Mouse (Mus musculus) neural tube, embryonic 15.5 days (tissue): ENCODE measurements around the gene Fkbp1a. TPM values are rescaled to one million over a fixed set of nuclear protein-coding genes. Genes with fewer than 3 reads are reported as not detected.

ENCODE experiments used
- ATAC-seq: fragments of 200-750 bp; cut with Nextera tagmentation; 2 replicates; pipeline ENCODE4 v1.8.0; 2017; ENCODE audit warnings: mild to moderate bottlenecking, moderate TSS enrichment, moderate library complexity; ENCODE audit not compliant: low FRiP score
- H3K27ac ChIP-seq: fragments of 300-500 bp; sonication (generic); replicated peaks from 2 replicates; pipeline ENCODE4 v1.5.1; 2015; ENCODE audit warnings: mild to moderate bottlenecking, inconsistent platforms
- H3K27me3 ChIP-seq: fragments of 300-500 bp; sonication (generic); replicated peaks from 2 replicates; pipeline ENCODE4 v1.6.1; 2015; ENCODE audit warnings: inconsistent platforms
- H3K36me3 ChIP-seq: fragments of 300-500 bp; sonication (generic); 2 replicates; pipeline ENCODE4 v1.6.1; 2015; ENCODE audit warnings: inconsistent platforms
- H3K4me1 ChIP-seq: fragments of 300-500 bp; sonication (generic); 2 replicates; pipeline ENCODE4 v1.6.1; 2015; ENCODE audit warnings: inconsistent platforms
- H3K4me2 ChIP-seq: fragments of 300-500 bp; sonication (generic); 2 replicates; pipeline ENCODE4 v1.6.1; 2015; ENCODE audit warnings: inconsistent platforms, mild to moderate bottlenecking, moderate library complexity
- H3K4me3 ChIP-seq: fragments of 300-500 bp; sonication (generic); replicated peaks from 2 replicates; pipeline ENCODE4 v1.5.1; 2015; ENCODE audit warnings: mild to moderate bottlenecking, inconsistent platforms
- H3K9ac ChIP-seq: fragments of 300-500 bp; sonication (generic); replicated peaks from 2 replicates; pipeline ENCODE4 v1.6.1; 2015; ENCODE audit warnings: mild to moderate bottlenecking, inconsistent platforms
- H3K9me3 ChIP-seq: fragments of 300-500 bp; sonication (generic); replicated peaks from 2 replicates; pipeline ENCODE4 v1.6.1; 2016; ENCODE audit warnings: inconsistent platforms
- WGBS: fragments of 180-500 bp; shearing (Covaris S2); methylation state at CpG from one replicate; pipeline ENCODE4 v1.1.7; 2015; ENCODE audit warnings: mixed read lengths; 5-methylcytosine and 5-hydroxymethylcytosine counted together
- polyA plus RNA-seq: library from polyadenylated mRNA; unstranded; fragments of >200 nt; fragmentation: Nextera tagmentation; extraction: Ambion mirVana; gene quantifications from 2 replicates; pipeline ENCODE4 v1.2.1, GENCODE M21; 2015

Fkbp1a gene
- polyA plus RNA-seq: 644 and 655 TPM in 2 replicates

DNA sequence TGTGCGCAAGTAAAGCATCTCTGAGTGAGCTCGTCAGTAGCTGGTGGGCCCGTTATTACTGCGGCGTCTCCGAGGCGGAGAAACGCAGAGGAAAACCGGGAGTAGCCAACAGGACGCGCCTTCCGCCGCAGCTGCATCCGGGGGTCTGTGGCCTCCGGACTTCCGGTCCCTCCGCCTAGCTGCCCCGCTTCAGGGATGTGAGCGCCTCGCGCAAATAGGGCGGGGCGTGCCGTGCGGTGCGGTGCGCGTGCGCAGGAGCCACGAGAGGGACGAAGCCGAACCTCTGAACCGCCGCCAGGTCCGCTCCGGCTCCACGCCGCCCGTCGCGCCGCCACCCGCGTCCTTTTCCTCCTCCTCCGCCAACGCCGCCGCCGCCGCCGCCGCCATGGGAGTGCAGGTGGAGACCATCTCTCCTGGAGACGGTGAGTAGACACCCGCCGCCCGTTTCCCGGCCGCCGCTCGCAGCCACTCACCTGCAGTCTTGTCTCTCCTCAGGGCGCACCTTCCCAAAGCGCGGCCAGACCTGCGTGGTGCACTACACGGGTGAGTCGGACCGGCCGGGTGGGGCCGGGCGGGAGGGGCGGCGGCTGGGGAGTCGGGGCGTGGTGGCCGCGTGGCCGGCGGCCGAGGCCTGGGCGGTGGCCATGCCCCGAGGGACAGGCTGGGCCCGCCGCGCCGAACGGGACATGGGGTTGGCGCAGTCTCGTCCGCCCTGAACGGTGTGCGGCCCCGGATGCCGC lies at the start of gene Fkbp1a:
TSS of gene Fkbp1a (plus strand) at position 161 of the 740 bp plus-strand sequence.
- Histone ChIP-seq H3K4me3 (peak within 1 kb of the TSS; percentile 98), H3K9me3 (no peaks in the 10 kb centered on the region), H3K9ac (peak within 1 kb of the TSS; percentile 97), H3K4me1 (peaks cover 46% of the 10 kb centered on the region), H3K27me3 (no peaks in the 10 kb centered on the region), H3K27ac (peak within 1 kb of the TSS; percentile 90), H3K4me2 (peak within 1 kb of the TSS; percentile 71), H3K36me3 (peaks cover 26% of the 10 kb centered on the region)
- under 1% methylated on average over 88 of the region's 93 CpGs for WGBS
- peak; percentile 98 for ATAC-seq

DNA sequence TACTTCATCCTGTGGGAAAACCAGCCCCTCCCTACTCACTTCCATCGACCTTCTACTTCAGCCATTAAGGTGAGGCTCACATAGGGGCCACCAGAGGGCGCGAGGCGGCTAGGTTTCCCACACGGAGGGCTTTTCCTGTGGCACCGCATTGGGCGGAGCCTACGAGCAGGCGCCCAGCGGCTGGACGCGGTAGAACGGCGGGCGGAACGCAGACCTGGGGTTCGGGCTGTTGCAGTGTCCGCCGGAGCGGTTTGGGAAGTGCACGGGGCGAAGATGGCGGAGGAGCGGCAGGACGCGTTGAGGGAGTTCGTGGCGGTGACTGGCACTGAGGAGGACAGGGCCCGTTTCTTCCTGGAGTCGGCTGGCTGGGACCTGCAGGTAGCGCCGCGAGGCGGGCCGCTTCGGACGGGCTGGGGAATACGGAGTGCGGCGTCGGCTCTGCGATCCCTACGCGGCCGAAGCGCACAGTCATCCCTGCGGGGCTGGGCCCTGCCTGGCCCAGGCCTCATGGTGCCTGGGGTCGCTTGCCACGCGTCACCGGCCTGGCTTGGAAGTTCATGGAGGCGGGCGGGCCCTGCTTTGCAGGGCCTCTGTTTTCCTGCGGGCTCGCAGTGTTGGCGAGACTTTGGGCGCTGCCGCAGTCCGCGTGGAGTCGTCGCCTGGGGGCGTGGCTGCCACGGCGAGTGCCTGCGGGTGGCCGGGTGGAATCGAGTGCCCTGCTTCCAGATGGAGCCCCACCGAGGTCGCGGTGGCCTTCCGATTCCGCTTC lies 48.1 kb upstream of the Fkbp1a start, which contains the start of gene Nsfl1c:
TSS of gene Nsfl1c (plus strand) at position 148 of the 769 bp plus-strand sequence.
- Histone ChIP-seq H3K27me3 (no peaks in the 10 kb centered on the region), H3K9me3 (no peaks in the 10 kb centered on the region), H3K4me1 (peaks cover 34% of the 10 kb centered on the region), H3K36me3 (0 out of 2 replicates have a peak, but pooled peaks cover 12% of the 10 kb centered on the region), H3K4me3 (peak within 1 kb of the TSS; percentile 95), H3K27ac (peak within 1 kb of the TSS; percentile 79), H3K4me2 (peak within 1 kb of the TSS; percentile 85), H3K9ac (peak within 1 kb of the TSS; percentile 89)
- ATAC-seq: peak; percentile 100
- WGBS: 1% methylated on average over 60 of the region's 73 CpGs

DNA sequence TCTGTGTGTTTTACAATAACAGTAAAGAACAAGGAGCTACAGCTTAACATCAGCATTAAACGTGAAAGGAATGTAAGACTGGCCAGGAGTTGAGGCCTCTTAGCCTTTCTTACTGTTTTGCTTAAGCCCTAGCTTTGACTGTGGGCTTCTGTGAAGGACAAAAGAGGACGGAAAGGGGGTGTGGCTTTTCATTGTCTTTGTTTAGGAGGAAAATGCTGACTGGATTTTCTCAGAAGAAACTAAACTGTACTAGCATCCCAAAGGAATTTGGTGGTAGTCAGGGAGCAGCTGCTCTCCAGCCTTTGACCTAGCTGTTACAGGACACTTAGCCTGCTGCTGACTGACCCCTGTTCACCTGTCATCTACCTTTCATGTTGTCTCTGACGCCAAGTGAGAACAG lies 43.9 kb upstream of the Fkbp1a start:
- H3K4me2 ChIP-seq: no peak overlapping the region
- H3K9ac ChIP-seq: no peak overlapping the region
- H3K4me3 ChIP-seq: no peak overlapping the region
- H3K9me3 ChIP-seq: no peaks in the 10 kb centered on the region
- ATAC-seq: no peak
- H3K27ac ChIP-seq: no peak overlapping the region
- no peaks in the 10 kb centered on the region for H3K27me3 ChIP-seq
- H3K36me3 ChIP-seq: peaks cover 48% of the 10 kb centered on the region
- 48% methylated on average over 3 of the region's 3 CpGs for WGBS
- peaks cover 34% of the 10 kb centered on the region for H3K4me1 ChIP-seq

DNA sequence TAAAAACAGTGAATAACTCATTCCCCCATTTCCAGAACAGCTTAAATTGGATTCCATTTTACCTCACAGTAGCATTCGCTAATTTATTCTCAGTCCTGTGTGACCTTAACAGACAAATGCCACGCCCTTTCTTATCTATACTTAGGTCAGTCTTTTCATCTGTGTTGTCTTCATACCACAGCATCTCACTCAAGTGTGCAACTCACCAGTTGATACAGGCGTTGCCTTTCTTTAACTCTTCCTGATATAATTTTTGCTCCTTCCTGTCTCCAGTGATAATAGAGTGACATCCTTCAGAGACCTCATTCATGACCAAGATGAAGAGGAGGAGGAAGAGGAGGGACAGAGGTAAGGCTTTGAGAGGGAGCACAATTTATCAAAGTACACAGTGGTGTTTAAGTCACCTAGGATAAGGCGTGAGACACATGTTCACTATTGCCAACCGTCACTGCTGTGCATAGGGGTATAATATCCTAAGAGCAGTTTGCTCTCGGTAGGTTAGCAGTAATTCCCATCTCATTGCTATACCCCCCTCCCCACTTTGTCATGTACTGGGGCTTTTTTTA lies 41.8 kb upstream of the Fkbp1a start:
- H3K4me3 ChIP-seq: no peak overlapping the region
- no peaks in the 10 kb centered on the region for H3K9me3 ChIP-seq
- H3K27me3 ChIP-seq: no peaks in the 10 kb centered on the region
- WGBS: 96% methylated on average over 6 of the region's 6 CpGs
- no peak overlapping the region for H3K9ac ChIP-seq
- H3K4me1 ChIP-seq: peaks cover 25% of the 10 kb centered on the region
- no peak for ATAC-seq
- H3K36me3 ChIP-seq: peaks cover 67% of the 10 kb centered on the region
- H3K4me2 ChIP-seq: no peak overlapping the region
- no peak overlapping the region for H3K27ac ChIP-seq

DNA sequence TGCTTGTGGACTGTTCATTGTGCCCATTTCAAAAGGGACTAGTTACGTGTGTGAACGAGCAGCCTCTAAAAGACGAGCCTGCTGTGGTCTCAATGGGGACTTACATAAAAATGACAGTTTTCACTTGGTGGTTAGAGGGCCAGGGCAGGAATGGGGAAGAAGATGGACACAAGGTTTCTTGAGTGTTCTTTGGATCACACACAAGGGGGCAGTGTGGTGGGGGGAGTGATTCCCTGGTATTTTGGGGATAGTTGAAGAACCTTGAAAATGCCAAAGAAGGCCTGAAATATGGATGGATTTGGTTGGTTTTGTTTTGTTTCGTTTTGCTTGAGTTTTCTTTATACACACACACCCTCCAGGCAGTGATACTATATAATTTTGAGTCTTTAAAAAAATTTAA lies 38.1 kb upstream of the Fkbp1a start:
- Histone ChIP-seq H3K4me3 (no peak overlapping the region), H3K36me3 (peaks cover 88% of the 10 kb centered on the region), H3K27ac (no peak overlapping the region), H3K9ac (no peak overlapping the region), H3K4me2 (no peak overlapping the region), H3K27me3 (no peaks in the 10 kb centered on the region), H3K4me1 (no peaks in the 10 kb centered on the region), H3K9me3 (no peaks in the 10 kb centered on the region)
- no peak for ATAC-seq
- WGBS: 80% methylated on average over 4 of the region's 4 CpGs

DNA sequence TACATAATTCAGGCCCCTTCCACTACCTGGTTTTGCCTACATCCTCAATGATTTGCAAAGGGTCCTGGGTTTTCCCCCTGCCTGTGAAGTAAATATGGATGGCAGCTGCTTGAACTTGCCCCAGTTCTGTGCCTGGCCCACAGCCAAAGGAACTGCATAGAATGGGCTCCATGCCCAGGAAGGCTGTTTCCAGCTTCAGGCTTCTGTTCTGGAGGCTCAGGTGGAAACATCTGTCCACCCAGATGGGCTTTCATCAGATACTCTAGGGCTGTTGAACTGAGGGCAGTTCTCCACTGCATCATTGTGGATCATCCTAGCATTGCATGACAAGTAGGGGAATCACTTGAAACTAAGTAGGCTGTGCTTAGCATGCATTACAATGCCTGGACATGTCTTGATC lies 30.1 kb upstream of the Fkbp1a start:
- Histone ChIP-seq H3K36me3 (peaks cover 81% of the 10 kb centered on the region), H3K9ac (no peak overlapping the region), H3K27me3 (no peaks in the 10 kb centered on the region), H3K4me3 (no peak overlapping the region), H3K9me3 (no peaks in the 10 kb centered on the region), H3K4me2 (no peak overlapping the region), H3K27ac (no peak overlapping the region), H3K4me1 (peaks cover 10% of the 10 kb centered on the region)
- no peak for ATAC-seq

DNA sequence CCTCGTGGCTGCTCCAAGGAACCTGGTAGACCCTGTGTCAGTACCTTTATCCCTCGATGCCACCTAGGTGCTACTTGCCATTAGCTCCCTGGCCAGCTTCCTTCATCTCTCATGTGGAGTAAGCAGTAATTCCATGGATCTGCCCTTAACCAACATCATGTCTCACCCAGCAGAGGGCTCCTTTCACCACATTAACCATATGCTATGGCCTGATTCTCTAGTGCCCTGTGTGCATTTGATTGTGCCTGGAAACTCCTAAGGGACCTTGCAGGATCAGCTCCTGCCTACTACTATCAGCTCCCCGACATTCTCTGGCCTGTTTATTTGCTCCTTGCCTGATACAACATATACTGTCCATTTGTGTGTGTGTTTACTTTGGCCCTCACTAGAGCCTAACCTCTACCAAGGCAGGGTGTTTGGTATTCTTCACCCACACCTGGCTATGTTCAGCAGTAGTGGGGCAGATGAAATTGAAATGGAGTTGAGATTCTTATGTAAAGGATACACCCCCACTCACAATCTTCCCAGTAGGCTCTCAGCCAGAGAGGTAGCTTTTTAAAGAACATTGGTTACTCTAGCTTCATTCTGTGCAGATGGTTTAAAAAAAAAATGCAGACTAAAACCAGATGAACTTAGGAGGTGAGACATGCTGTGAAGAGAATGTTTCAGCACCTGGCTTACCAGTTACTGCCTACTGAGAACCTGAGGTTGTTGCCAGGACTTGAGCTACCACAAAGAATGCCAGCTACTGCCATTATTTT lies 28.6 kb upstream of the Fkbp1a start:
- H3K9me3 ChIP-seq: no peaks in the 10 kb centered on the region
- ATAC-seq: no peak; the same call in 1 of the 2 replicates
- H3K4me1 ChIP-seq: peaks cover 10% of the 10 kb centered on the region
- no peak overlapping the region for H3K27ac ChIP-seq
- no peak overlapping the region for H3K9ac ChIP-seq
- H3K36me3 ChIP-seq: peaks cover 69% of the 10 kb centered on the region
- H3K4me3 ChIP-seq: no peak overlapping the region
- no peak overlapping the region for H3K4me2 ChIP-seq
- WGBS: 87% methylated on average over 3 of the region's 3 CpGs
- H3K27me3 ChIP-seq: no peaks in the 10 kb centered on the region

DNA sequence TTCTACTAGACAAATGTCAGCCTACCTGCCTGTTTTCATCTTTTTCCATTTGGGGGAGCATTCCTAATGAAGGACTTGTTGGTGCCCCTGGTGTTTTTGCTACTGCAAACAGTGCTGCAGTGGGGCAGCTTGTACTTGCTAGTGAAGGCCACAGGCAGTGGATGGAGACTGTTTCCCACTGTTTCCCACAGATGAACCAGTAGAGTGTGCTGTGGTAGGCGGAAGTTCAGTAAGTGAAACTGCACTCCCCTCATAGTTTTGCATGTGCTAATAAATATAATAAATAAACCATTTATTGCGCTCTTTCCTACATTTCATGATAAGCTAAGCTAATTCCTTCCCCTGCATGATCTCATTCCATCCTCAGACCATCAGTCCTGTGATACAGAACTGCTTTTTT lies 23.3 kb upstream of the Fkbp1a start:
- no peak overlapping the region for H3K4me3 ChIP-seq
- peaks cover 44% of the 10 kb centered on the region for H3K36me3 ChIP-seq
- H3K9me3 ChIP-seq: no peaks in the 10 kb centered on the region
- no peak overlapping the region for H3K27ac ChIP-seq
- 96% methylated on average over 2 of the region's 2 CpGs for WGBS
- no peaks in the 10 kb centered on the region for H3K4me1 ChIP-seq
- ATAC-seq: no peak
- H3K4me2 ChIP-seq: no peak overlapping the region
- no peak overlapping the region for H3K9ac ChIP-seq
- no peaks in the 10 kb centered on the region for H3K27me3 ChIP-seq

DNA sequence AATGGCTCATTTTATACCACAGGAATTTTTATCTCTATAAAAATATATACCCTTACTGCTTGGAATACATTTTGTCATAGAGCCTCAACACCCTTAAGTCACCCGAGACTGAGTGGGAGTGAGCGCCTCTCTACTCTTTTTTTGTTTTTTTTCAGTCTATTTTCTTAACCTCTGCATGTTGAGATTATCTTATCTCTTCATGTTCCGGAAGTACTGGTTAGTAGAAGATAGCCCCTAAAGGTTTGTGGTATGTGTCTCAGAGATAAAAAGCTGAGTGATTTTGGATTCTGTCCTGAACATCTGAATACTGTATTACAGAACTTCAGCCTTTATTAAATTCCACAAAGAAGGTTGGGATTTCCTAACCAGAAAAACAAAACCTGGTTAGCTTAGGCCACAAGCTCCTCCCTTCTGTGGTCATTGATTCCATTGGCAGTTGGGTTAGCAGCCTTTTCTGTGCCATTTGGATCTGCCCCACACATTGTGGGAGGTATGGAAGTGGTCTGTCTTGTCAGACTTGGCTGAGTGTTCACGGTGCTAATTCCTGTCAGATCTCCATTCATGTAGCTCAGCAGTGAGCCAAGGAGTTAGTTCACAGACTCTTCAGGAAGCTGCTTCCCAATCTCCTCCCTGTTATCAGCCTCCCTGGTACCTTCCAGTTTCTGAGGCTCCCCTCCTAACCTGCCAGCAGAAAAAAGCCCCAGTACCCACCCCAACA lies 17.8 kb upstream of the Fkbp1a start:
- Histone ChIP-seq H3K9ac (no peak overlapping the region), H3K4me2 (no peak overlapping the region), H3K27me3 (no peaks in the 10 kb centered on the region), H3K9me3 (no peaks in the 10 kb centered on the region), H3K4me3 (no peak overlapping the region), H3K4me1 (no peaks in the 10 kb centered on the region), H3K36me3 (peaks cover 23% of the 10 kb centered on the region), H3K27ac (no peak overlapping the region)
- no peak for ATAC-seq
- 81% methylated on average over 4 of the region's 4 CpGs for WGBS

DNA sequence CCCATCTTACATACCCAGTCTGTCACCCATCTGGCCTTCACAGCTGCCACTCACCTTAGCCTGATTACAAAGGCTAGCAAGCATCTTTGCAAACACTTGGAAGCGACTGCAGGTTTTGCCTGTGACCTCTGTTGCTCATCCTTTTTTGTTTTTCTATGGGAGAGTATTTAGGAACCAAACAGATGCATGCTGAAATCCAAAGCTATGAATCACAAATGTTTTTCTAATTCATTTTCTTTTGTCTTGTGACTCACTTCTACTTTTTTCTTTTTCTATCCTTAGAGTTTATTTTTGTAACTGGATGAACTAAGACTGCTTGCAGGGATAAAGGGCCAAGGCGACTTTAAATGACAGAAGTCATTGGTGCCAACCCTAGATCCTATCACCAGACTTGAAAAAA lies 16.8 kb upstream of the Fkbp1a start:
- Histone ChIP-seq H3K4me2 (no peak overlapping the region), H3K27ac (no peak overlapping the region), H3K4me1 (no peaks in the 10 kb centered on the region), H3K27me3 (no peaks in the 10 kb centered on the region), H3K9me3 (no peaks in the 10 kb centered on the region), H3K36me3 (peaks cover 13% of the 10 kb centered on the region), H3K4me3 (no peak overlapping the region), H3K9ac (no peak overlapping the region)
- WGBS: 79% methylated on average over 2 of the region's 2 CpGs
- ATAC-seq: no peak

DNA sequence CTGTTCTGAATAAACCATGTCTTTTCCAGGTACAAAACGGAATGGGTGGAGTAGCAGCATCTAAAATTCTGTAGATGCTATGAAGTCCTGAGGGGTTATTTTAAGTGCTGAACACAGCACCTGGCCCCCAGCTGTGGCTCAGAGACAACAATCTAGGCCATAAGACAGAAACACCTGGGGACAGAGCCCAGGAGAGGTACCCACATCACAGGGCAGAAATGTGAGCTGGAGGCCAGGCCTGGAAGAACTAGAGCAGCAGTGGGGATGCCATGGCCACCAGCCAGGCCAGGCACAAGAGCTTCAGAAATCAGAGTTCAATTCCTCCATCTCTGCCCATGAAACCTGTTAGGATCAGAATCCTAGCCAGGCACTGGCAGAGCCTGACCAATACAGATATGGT lies 14.2 kb upstream of the Fkbp1a start:
- Histone ChIP-seq H3K4me2 (no peak overlapping the region), H3K27me3 (no peaks in the 10 kb centered on the region), H3K9ac (no peak overlapping the region), H3K9me3 (no peaks in the 10 kb centered on the region), H3K36me3 (peaks cover 4% of the 10 kb centered on the region; the same call in 1 of the 2 replicates), H3K27ac (no peak overlapping the region), H3K4me1 (no peaks in the 10 kb centered on the region), H3K4me3 (no peak overlapping the region)
- 87% methylated on average over 1 of the region's 1 CpGs for WGBS
- no peak for ATAC-seq
